Mouse (Mus musculus): Measurements from ENCODE around the gene Ctsd.

- TF ChIP-seq CTCF (IDR thresholded peaks at IDR 0.05; ENCODE audit: borderline replicate concordance, insufficient read depth, low read depth, low read length) = no peak
- no peak for TF ChIP-seq POLR2A (IDR thresholded peaks at IDR 0.05; ENCODE audit: borderline replicate concordance, insufficient read depth, low read length)
Measured at GRCm38 (mm10) chr7:142379186-142379585, 8.7 kb downstream of the Ctsd start.
